Mouse (Mus musculus): ENCODE measurements around the gene Dlk1. TPM values are rescaled to one million over a fixed set of nuclear protein-coding genes. Genes with fewer than 3 reads are reported as not detected.
"Not testable (repeated sequence)": the region's sequence is repeated elsewhere in the genome, so short reads cannot be mapped to it uniquely, and the experiment has no call there.

The Dlk1 gene
- polyA plus RNA-seq, 1 experiment from 2014 or later = 744 TPM

- no peaks in the 10 kb centered on the region for H3K4me1 ChIP-seq (replicated peaks; ENCODE audit: control insufficient read depth, insufficient read depth, low read length)
- DNase-seq (ENCODE audit: low spot score) = no peak
- no peaks in the 10 kb centered on the region for H3K36me3 ChIP-seq (ENCODE audit: control insufficient read depth, insufficient read depth, low read length)
- H3K9ac ChIP-seq (ENCODE audit: low read depth, low read length) = no peak overlapping the region
- no peak overlapping the region for H3K4me3 ChIP-seq (ENCODE audit: low read depth, low read length)
- no peak overlapping the region for H3K27ac ChIP-seq (ENCODE audit: low read depth, low read length)
- H3K27me3 ChIP-seq (replicated peaks; ENCODE audit: control insufficient read depth, insufficient read depth, low read length) = no peaks in the 10 kb centered on the region
- H3K9me3 ChIP-seq (ENCODE audit: control insufficient read depth, low read length) = no peaks in the 10 kb centered on the region
- 38% methylated on average over 6 of the region's 6 CpGs for WGBS
- no peak for ATAC-seq (replicated peaks; ENCODE audit: low FRiP score)
- no peak overlapping the region for H3K4me2 ChIP-seq
Measured at GRCm38 (mm10) chr12:109473575-109473976, 21.0 kb downstream of the Dlk1 start.

GRCm38 (mm10) chr12:109474187-109474606, 21.6 kb downstream of the Dlk1 start:
- H3K9ac ChIP-seq (ENCODE audit: low read depth, low read length) = no peak overlapping the region
- no peaks in the 10 kb centered on the region for H3K27me3 ChIP-seq (replicated peaks; ENCODE audit: control insufficient read depth, insufficient read depth, low read length)
- H3K9me3 ChIP-seq (ENCODE audit: control insufficient read depth, low read length) = no peaks in the 10 kb centered on the region
- DNase-seq (ENCODE audit: low spot score) (no peak), ATAC-seq (replicated peaks; ENCODE audit: low FRiP score) (no peak)
- H3K27ac ChIP-seq (ENCODE audit: low read depth, low read length) = no peak overlapping the region
- WGBS = 78% methylated on average over 9 of the region's 9 CpGs
- no peak overlapping the region for H3K4me2 ChIP-seq
- no peaks in the 10 kb centered on the region for H3K4me1 ChIP-seq (replicated peaks; ENCODE audit: control insufficient read depth, insufficient read depth, low read length)
- H3K36me3 ChIP-seq (ENCODE audit: control insufficient read depth, insufficient read depth, low read length) = no peaks in the 10 kb centered on the region
- no peak overlapping the region for H3K4me3 ChIP-seq (ENCODE audit: low read depth, low read length)

GRCm38 (mm10) chr12:109475501-109475900, 22.9 kb downstream of the Dlk1 start:
- no peaks in the 10 kb centered on the region for H3K27me3 ChIP-seq (replicated peaks; ENCODE audit: control insufficient read depth, insufficient read depth, low read length)
- ATAC-seq (replicated peaks; ENCODE audit: low FRiP score) (no peak), DNase-seq (ENCODE audit: low spot score) (no peak)
- H3K9ac ChIP-seq (ENCODE audit: low read depth, low read length) = no peak overlapping the region
- H3K4me1 ChIP-seq (replicated peaks; ENCODE audit: control insufficient read depth, insufficient read depth, low read length) = no peaks in the 10 kb centered on the region
- H3K27ac ChIP-seq (ENCODE audit: low read depth, low read length) = no peak overlapping the region
- 79% methylated on average over 4 of the region's 4 CpGs for WGBS
- no peaks in the 10 kb centered on the region for H3K9me3 ChIP-seq (ENCODE audit: control insufficient read depth, low read length)
- no peak overlapping the region for H3K4me3 ChIP-seq (ENCODE audit: low read depth, low read length)
- H3K4me2 ChIP-seq = no peak overlapping the region
- no peaks in the 10 kb centered on the region for H3K36me3 ChIP-seq (ENCODE audit: control insufficient read depth, insufficient read depth, low read length)

- H3K27ac ChIP-seq (ENCODE audit: low read depth, low read length); H3K4me3 ChIP-seq (ENCODE audit: low read depth, low read length); DNase-seq (ENCODE audit: low spot score); H3K9ac ChIP-seq (ENCODE audit: low read depth, low read length); H3K4me2 ChIP-seq; H3K27me3 ChIP-seq (replicated peaks; ENCODE audit: control insufficient read depth, insufficient read depth, low read length); H3K36me3 ChIP-seq (ENCODE audit: control insufficient read depth, insufficient read depth, low read length); H3K9me3 ChIP-seq (ENCODE audit: control insufficient read depth, low read length); H3K4me1 ChIP-seq (replicated peaks; ENCODE audit: control insufficient read depth, insufficient read depth, low read length); ATAC-seq (replicated peaks; ENCODE audit: low FRiP score): not testable (repeated sequence)
- WGBS = 43% methylated on average over 1 of the region's 1 CpGs
Measured at GRCm38 (mm10) chr12:109486525-109486924, 33.9 kb downstream of the Dlk1 start.

- no peak for DNase-seq (ENCODE audit: low spot score)
- Histone ChIP-seq H3K9ac (ENCODE audit: low read depth, low read length) (no peak overlapping the region), H3K4me3 (ENCODE audit: low read depth, low read length) (no peak overlapping the region), H3K36me3 (ENCODE audit: control insufficient read depth, insufficient read depth, low read length) (no peaks in the 10 kb centered on the region), H3K27me3 (replicated peaks; ENCODE audit: control insufficient read depth, insufficient read depth, low read length) (no peaks in the 10 kb centered on the region), H3K4me2 (no peak overlapping the region), H3K27ac (ENCODE audit: low read depth, low read length) (no peak overlapping the region), H3K4me1 (replicated peaks; ENCODE audit: control insufficient read depth, insufficient read depth, low read length) (peaks cover 8% of the 10 kb centered on the region; the same call in 1 of the 2 replicates), H3K9me3 (ENCODE audit: control insufficient read depth, low read length) (no peaks in the 10 kb centered on the region)
- 56% methylated on average over 3 of the region's 3 CpGs for WGBS
- no peak for ATAC-seq (replicated peaks; ENCODE audit: low FRiP score)
Measured at GRCm38 (mm10) chr12:109491701-109492100, 39.1 kb downstream of the Dlk1 start.

GRCm38 (mm10) chr12:109493381-109493780, 40.8 kb downstream of the Dlk1 start:
- H3K4me3 ChIP-seq (ENCODE audit: low read depth, low read length) = no peak overlapping the region
- H3K4me1 ChIP-seq (replicated peaks; ENCODE audit: control insufficient read depth, insufficient read depth, low read length) = peaks cover 8% of the 10 kb centered on the region; the same call in 1 of the 2 replicates
- ATAC-seq (replicated peaks; ENCODE audit: low FRiP score) (no peak), DNase-seq (ENCODE audit: low spot score) (no peak)
- no peak overlapping the region for H3K9ac ChIP-seq (ENCODE audit: low read depth, low read length)
- no peaks in the 10 kb centered on the region for H3K9me3 ChIP-seq (ENCODE audit: control insufficient read depth, low read length)
- no peaks in the 10 kb centered on the region for H3K36me3 ChIP-seq (ENCODE audit: control insufficient read depth, insufficient read depth, low read length)
- H3K27me3 ChIP-seq (replicated peaks; ENCODE audit: control insufficient read depth, insufficient read depth, low read length) = no peaks in the 10 kb centered on the region
- H3K4me2 ChIP-seq = no peak overlapping the region
- WGBS = 86% methylated on average over 9 of the region's 9 CpGs
- no peak overlapping the region for H3K27ac ChIP-seq (ENCODE audit: low read depth, low read length)

GRCm38 (mm10) chr12:109495016-109495644, 42.5 kb downstream of the Dlk1 start:
- no peak overlapping the region for H3K4me3 ChIP-seq (ENCODE audit: low read depth, low read length)
- ATAC-seq (replicated peaks; ENCODE audit: low FRiP score) = no peak
- H3K36me3 ChIP-seq (ENCODE audit: control insufficient read depth, insufficient read depth, low read length) = no peaks in the 10 kb centered on the region
- no peaks in the 10 kb centered on the region for H3K27me3 ChIP-seq (replicated peaks; ENCODE audit: control insufficient read depth, insufficient read depth, low read length)
- no peak overlapping the region for H3K4me2 ChIP-seq
- no peak overlapping the region for H3K9ac ChIP-seq (ENCODE audit: low read depth, low read length)
- no peaks in the 10 kb centered on the region for H3K9me3 ChIP-seq (ENCODE audit: control insufficient read depth, low read length)
- H3K27ac ChIP-seq (ENCODE audit: low read depth, low read length) = no peak overlapping the region
- WGBS = 75% methylated on average over 20 of the region's 20 CpGs
- H3K4me1 ChIP-seq (replicated peaks; ENCODE audit: control insufficient read depth, insufficient read depth, low read length) = peaks cover 12% of the 10 kb centered on the region
- DNase-seq (ENCODE audit: low spot score) = no peak

- 80% methylated on average over 6 of the region's 6 CpGs for WGBS
- no peaks in the 10 kb centered on the region for H3K36me3 ChIP-seq (ENCODE audit: control insufficient read depth, insufficient read depth, low read length)
- peaks cover 12% of the 10 kb centered on the region for H3K4me1 ChIP-seq (replicated peaks; ENCODE audit: control insufficient read depth, insufficient read depth, low read length)
- no peaks in the 10 kb centered on the region for H3K27me3 ChIP-seq (replicated peaks; ENCODE audit: control insufficient read depth, insufficient read depth, low read length)
- ATAC-seq (replicated peaks; ENCODE audit: low FRiP score) (no peak), DNase-seq (ENCODE audit: low spot score) (no peak)
- no peak overlapping the region for H3K4me2 ChIP-seq
- H3K4me3 ChIP-seq (ENCODE audit: low read depth, low read length) = no peak overlapping the region
- H3K9ac ChIP-seq (ENCODE audit: low read depth, low read length) = no peak overlapping the region
- H3K27ac ChIP-seq (ENCODE audit: low read depth, low read length) = no peak overlapping the region
- H3K9me3 ChIP-seq (ENCODE audit: control insufficient read depth, low read length) = no peaks in the 10 kb centered on the region
Measured at GRCm38 (mm10) chr12:109496397-109496796, 43.8 kb downstream of the Dlk1 start.

- no peak for DNase-seq (ENCODE audit: low spot score)
Measured at GRCm38 (mm10) chr12:109500992-109501391, 48.4 kb downstream of the Dlk1 start.

More at GRCm38 (mm10) chr12:109500992-109501391, 48.4 kb downstream of the Dlk1 start:
- no peaks in the 10 kb centered on the region for H3K9me3 ChIP-seq (ENCODE audit: control insufficient read depth, low read length)
- H3K27me3 ChIP-seq (replicated peaks; ENCODE audit: control insufficient read depth, insufficient read depth, low read length) = no peaks in the 10 kb centered on the region
- H3K36me3 ChIP-seq (ENCODE audit: control insufficient read depth, insufficient read depth, low read length) = no peaks in the 10 kb centered on the region
- 35% methylated on average over 4 of the region's 4 CpGs for WGBS
- no peak overlapping the region for H3K4me2 ChIP-seq
- peak overlapping the region; percentile 63 for H3K27ac ChIP-seq (ENCODE audit: low read depth, low read length)
- no peak overlapping the region for H3K4me3 ChIP-seq (ENCODE audit: low read depth, low read length)
- no peak overlapping the region for H3K9ac ChIP-seq (ENCODE audit: low read depth, low read length)
- peaks cover 8% of the 10 kb centered on the region; the same call in 1 of the 2 replicates for H3K4me1 ChIP-seq (replicated peaks; ENCODE audit: control insufficient read depth, insufficient read depth, low read length)
- peak; percentile 69 for ATAC-seq (replicated peaks; ENCODE audit: low FRiP score)

Measured in liver, embryonic 11.5 days (tissue).